Mouse (Mus musculus): Measurements from ENCODE around the gene Cel. TPM values are rescaled to one million over a fixed set of nuclear protein-coding genes. Genes with fewer than 3 reads are reported as not detected.

The Cel gene
- polyA plus RNA-seq (2015; fragmentation: Nextera tagmentation; extraction: Ambion mirVana), result 0.14 and 0.22 TPM in 2 replicates

DNA sequence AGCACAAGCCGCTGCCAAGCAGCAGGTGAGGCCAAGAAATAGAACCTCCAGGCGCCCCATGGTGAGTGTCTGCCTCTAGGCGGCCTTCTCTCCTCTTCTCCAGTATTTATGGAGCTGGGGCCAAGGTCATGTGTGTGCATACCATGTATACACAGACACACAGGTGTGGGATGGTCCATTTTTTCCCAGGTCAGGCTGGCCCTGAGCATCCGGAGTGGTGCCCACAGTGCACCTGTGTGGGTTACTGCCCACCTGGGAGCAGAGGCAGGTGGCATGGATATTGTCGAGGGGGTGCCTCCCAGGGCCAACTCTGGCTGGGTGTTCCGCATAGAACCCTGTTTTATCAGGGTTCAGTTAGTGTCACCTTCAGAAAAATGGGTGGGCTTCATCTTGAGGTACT, at the start of gene Cel:
TSS of gene Cel (minus strand) at position 101 of the 400 bp plus-strand sequence.
- H3K4me2 ChIP-seq, result no peak within 1 kb of the TSS
- no peaks in the 10 kb centered on the region for H3K9me3 ChIP-seq
- peaks cover 32% of the 10 kb centered on the region for H3K36me3 ChIP-seq
- ATAC-seq (ENCODE audit: low FRiP score, low read depth), result no peak
- H3K27ac ChIP-seq (replicated peaks), result no peak within 1 kb of the TSS
- no peaks in the 10 kb centered on the region for H3K4me1 ChIP-seq (replicated peaks)
- H3K9ac ChIP-seq, result no peak within 1 kb of the TSS
- 72% methylated on average over 6 of the region's 6 CpGs for WGBS
- H3K4me3 ChIP-seq, result no peak within 1 kb of the TSS
- H3K27me3 ChIP-seq, result no peaks in the 10 kb centered on the region

- H3K27me3 ChIP-seq, result no peaks in the 10 kb centered on the region
- no peaks in the 10 kb centered on the region for H3K36me3 ChIP-seq
- H3K4me2 ChIP-seq, result no peak overlapping the region
- H3K4me1 ChIP-seq (replicated peaks), result no peaks in the 10 kb centered on the region
- no peak for ATAC-seq (ENCODE audit: low FRiP score, low read depth)
- H3K9me3 ChIP-seq, result no peaks in the 10 kb centered on the region
- H3K4me3 ChIP-seq, result no peak overlapping the region
- 69% methylated on average over 10 of the region's 10 CpGs for WGBS
- H3K27ac ChIP-seq (replicated peaks), result no peak overlapping the region
- no peak overlapping the region for H3K9ac ChIP-seq
Measured at GRCm38 (mm10) chr2:28612436-28613063, 49.3 kb upstream of the Cel start.

DNA sequence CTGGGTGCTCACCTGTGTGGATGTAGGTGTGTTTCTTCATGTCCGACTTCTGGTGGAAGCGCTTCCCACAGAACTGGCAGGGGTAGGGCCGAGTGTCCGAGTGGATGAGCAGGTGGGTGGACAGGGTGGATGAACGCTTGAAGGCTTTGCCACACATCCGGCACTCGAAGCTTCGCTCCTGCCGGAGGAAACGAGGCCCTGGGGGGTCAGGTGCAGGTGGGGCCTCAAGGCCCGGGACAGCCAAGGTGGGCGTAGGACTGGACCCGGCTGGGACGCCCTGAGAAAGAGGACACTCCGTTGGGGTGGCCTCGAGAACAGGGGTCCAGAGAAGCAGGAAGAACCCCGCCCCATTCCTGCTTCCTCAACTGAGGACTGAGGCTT, 48.2 kb upstream of the Cel start:
- H3K4me3 ChIP-seq, result no peak overlapping the region
- H3K27ac ChIP-seq (replicated peaks), result no peak overlapping the region
- no peak for ATAC-seq (ENCODE audit: low FRiP score, low read depth)
- no peaks in the 10 kb centered on the region for H3K27me3 ChIP-seq
- H3K9me3 ChIP-seq, result no peaks in the 10 kb centered on the region
- H3K4me2 ChIP-seq, result no peak overlapping the region
- H3K9ac ChIP-seq, result no peak overlapping the region
- H3K36me3 ChIP-seq, result no peaks in the 10 kb centered on the region
- no peaks in the 10 kb centered on the region for H3K4me1 ChIP-seq (replicated peaks)
- 80% methylated on average over 17 of the region's 17 CpGs for WGBS

- Histone ChIP-seq H3K36me3 (no peaks in the 10 kb centered on the region), H3K27ac (replicated peaks) (no peak overlapping the region), H3K27me3 (no peaks in the 10 kb centered on the region), H3K4me2 (no peak overlapping the region), H3K4me1 (replicated peaks) (no peaks in the 10 kb centered on the region), H3K4me3 (no peak overlapping the region), H3K9ac (no peak overlapping the region), H3K9me3 (no peaks in the 10 kb centered on the region)
- no peak for ATAC-seq (ENCODE audit: low FRiP score, low read depth)
- 49% methylated on average over 12 of the region's 12 CpGs for WGBS
Measured at GRCm38 (mm10) chr2:28610716-28611406, 47.7 kb upstream of the Cel start.

- no peak overlapping the region for H3K4me2 ChIP-seq
- H3K4me3 ChIP-seq, result no peak overlapping the region
- no peaks in the 10 kb centered on the region for H3K9me3 ChIP-seq
- no peak overlapping the region for H3K9ac ChIP-seq
- H3K36me3 ChIP-seq, result no peaks in the 10 kb centered on the region
- no peaks in the 10 kb centered on the region for H3K27me3 ChIP-seq
- H3K4me1 ChIP-seq (replicated peaks), result no peaks in the 10 kb centered on the region
- H3K27ac ChIP-seq (replicated peaks), result no peak overlapping the region
- no peak for ATAC-seq (ENCODE audit: low FRiP score, low read depth)
- WGBS, result 93% methylated on average over 10 of the region's 10 CpGs
Measured at GRCm38 (mm10) chr2:28609851-28610250, 46.6 kb upstream of the Cel start.

DNA sequence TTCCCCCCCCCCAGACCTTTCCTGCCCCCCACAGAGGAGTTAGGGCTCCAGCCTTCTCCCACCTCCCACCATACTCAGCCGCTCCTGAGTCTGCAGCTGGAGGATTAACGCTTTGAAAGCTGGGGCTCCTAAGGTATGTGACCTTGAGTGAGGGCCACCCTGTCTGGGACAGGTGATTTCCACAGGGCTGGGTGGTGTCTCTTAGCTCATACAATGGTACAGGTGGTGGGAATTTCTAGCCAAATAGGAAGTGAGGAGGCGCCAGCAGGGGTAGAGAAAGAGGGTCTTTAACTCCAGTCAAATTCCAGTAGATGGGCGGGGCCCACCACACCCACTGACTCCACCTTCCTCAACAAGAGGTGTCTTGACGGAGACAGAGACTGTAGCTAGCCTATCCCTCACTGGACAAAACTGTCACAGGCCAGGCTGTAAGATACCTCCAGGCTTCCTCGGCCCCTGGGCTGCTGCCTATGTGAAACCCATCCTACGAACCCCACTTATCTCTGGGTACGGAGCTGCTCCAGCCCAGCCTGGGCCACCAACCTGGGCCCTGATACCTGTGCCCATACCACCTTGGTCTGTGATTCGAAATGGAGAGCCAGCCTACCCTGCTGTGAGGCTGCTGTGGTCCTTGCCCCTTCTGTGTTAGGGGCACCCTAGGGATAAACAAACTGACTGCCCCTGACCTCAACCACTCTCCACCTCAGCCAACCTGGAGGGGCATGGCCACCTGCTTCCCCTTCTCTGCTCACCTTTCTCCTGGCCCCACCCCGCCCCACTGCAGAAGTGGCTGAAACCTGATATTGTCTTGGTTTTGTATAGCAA, 44.4 kb upstream of the Cel start:
- no peaks in the 10 kb centered on the region for H3K27me3 ChIP-seq
- no peak overlapping the region for H3K27ac ChIP-seq (replicated peaks)
- no peak for ATAC-seq (ENCODE audit: low FRiP score, low read depth)
- 49% methylated on average over 10 of the region's 10 CpGs for WGBS
- no peak overlapping the region for H3K9ac ChIP-seq
- H3K4me3 ChIP-seq, result no peak overlapping the region
- H3K4me2 ChIP-seq, result no peak overlapping the region
- H3K9me3 ChIP-seq, result no peaks in the 10 kb centered on the region
- no peaks in the 10 kb centered on the region for H3K4me1 ChIP-seq (replicated peaks)
- H3K36me3 ChIP-seq, result no peaks in the 10 kb centered on the region

DNA sequence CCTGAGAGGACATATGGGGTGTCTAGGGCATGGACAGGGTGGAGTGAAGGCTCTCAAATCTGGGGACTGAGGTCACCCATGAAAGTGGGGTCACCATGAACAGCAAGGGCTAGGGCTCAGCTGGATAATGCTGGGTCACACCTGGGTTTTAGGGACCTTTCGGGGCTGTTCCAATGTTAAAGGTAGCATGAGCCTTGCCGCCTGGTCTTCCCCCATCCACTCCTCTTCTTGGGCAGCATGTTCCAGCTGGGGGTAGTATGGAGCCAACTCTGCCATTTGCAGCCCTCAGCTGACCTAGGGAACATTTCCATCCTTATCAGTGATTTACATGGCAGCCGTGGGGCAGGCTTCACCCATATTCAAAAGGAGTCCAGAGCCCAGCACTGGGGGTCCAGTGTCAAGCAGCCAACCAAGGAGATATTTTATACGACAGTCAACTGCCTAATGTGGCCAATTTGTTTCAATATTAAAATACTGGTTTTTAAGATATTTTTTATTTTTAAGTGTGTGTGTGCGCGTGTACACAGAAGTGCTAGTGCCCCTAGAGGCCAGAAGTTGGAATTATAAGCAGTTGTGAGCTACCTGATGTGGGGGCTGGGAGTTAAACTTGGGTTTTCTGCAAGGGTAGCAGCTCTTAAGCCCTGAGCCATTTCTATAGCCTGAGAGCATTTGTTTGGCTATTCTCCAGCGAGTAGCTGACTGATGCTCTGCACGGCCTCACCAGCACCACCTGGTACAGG, 43.6 kb upstream of the Cel start:
- H3K4me2 ChIP-seq, result no peak overlapping the region
- H3K27ac ChIP-seq (replicated peaks), result no peak overlapping the region
- H3K27me3 ChIP-seq, result no peaks in the 10 kb centered on the region
- no peaks in the 10 kb centered on the region for H3K4me1 ChIP-seq (replicated peaks)
- no peak for ATAC-seq (ENCODE audit: low FRiP score, low read depth)
- WGBS, result 70% methylated on average over 8 of the region's 8 CpGs
- no peak overlapping the region for H3K4me3 ChIP-seq
- no peak overlapping the region for H3K9ac ChIP-seq
- no peaks in the 10 kb centered on the region for H3K36me3 ChIP-seq
- H3K9me3 ChIP-seq, result no peaks in the 10 kb centered on the region

DNA sequence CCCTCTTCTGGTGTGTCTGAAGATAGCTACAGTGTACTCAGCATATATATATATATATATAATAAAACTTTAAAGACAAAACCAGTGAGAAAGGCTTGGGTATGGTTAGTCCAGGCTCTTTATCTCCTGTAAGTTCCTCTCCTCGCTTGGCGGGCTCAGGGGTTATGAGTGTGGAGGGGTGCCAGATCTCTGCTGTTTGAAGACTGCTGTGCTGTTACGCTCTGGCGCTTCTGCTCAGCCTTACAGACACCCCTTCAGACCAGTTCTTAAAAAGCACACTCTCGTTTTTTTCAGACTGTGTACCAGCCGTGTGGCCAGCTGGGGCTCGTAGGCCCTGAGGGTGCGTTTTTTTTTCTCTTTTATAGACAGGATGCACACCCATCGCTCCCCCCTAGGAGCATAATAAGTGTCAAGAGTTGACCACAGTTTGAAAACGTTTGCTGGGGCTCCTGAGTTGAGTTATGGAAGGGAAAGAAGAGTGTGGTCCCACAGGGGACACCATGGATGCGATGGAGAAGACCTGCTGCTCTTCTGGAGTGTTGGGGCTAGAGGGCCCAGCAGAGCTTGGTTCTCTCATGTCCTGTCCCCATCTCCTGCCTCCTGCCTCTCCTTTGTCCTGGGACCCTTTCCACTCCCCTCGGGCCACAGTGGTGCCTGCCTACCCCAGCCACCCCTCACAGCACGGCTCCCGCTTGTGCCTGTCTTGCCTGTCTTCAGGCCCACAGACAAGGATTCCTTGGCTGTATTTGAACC, 42.8 kb upstream of the Cel start:
- Histone ChIP-seq H3K4me1 (replicated peaks) (no peaks in the 10 kb centered on the region), H3K27me3 (no peaks in the 10 kb centered on the region), H3K27ac (replicated peaks) (no peak overlapping the region), H3K36me3 (no peaks in the 10 kb centered on the region), H3K4me2 (no peak overlapping the region), H3K4me3 (no peak overlapping the region), H3K9me3 (no peaks in the 10 kb centered on the region), H3K9ac (no peak overlapping the region)
- WGBS, result 58% methylated on average over 14 of the region's 14 CpGs
- ATAC-seq (ENCODE audit: low FRiP score, low read depth), result no peak

- Histone ChIP-seq H3K4me2 (no peak overlapping the region), H3K4me1 (replicated peaks) (no peaks in the 10 kb centered on the region; the same call in 1 of the 2 replicates), H3K36me3 (no peaks in the 10 kb centered on the region), H3K27me3 (no peaks in the 10 kb centered on the region), H3K27ac (replicated peaks) (no peak overlapping the region), H3K9me3 (no peaks in the 10 kb centered on the region), H3K9ac (no peak overlapping the region), H3K4me3 (no peak overlapping the region)
- ATAC-seq (ENCODE audit: low FRiP score, low read depth), result no peak
- WGBS, result 94% methylated on average over 5 of the region's 5 CpGs
Measured at GRCm38 (mm10) chr2:28603542-28603941, 40.3 kb upstream of the Cel start.

- Histone ChIP-seq H3K27ac (replicated peaks) (no peak overlapping the region), H3K36me3 (no peaks in the 10 kb centered on the region), H3K27me3 (no peaks in the 10 kb centered on the region), H3K9ac (no peak overlapping the region), H3K9me3 (no peaks in the 10 kb centered on the region), H3K4me1 (replicated peaks) (no peaks in the 10 kb centered on the region; the same call in 1 of the 2 replicates), H3K4me2 (no peak overlapping the region), H3K4me3 (no peak overlapping the region)
- 62% methylated on average over 12 of the region's 12 CpGs for WGBS
- ATAC-seq (ENCODE audit: low FRiP score, low read depth), result no peak
Measured at GRCm38 (mm10) chr2:28601720-28602590, 38.8 kb upstream of the Cel start.

GRCm38 (mm10) chr2:28599569-28599900, 36.3 kb upstream of the Cel start:
- WGBS, result 77% methylated on average over 6 of the region's 6 CpGs
- Histone ChIP-seq H3K4me3 (no peak overlapping the region), H3K36me3 (no peaks in the 10 kb centered on the region), H3K9me3 (no peaks in the 10 kb centered on the region), H3K4me2 (no peak overlapping the region), H3K27me3 (no peaks in the 10 kb centered on the region), H3K4me1 (replicated peaks) (no peaks in the 10 kb centered on the region; the same call in 1 of the 2 replicates), H3K27ac (replicated peaks) (no peak overlapping the region), H3K9ac (no peak overlapping the region)
- ATAC-seq (ENCODE audit: low FRiP score, low read depth), result no peak

Measured in hindbrain, embryonic 15.5 days (tissue).